Mouse (Mus musculus): Measurements from ENCODE around the gene C1qbp. TPM values are rescaled to one million over a fixed set of nuclear protein-coding genes. Genes with fewer than 3 reads are reported as not detected.

The C1qbp gene
- total RNA-seq, 2 experiments from 2014 or later, result 107 to 119 TPM

- no peak for DNase-seq (ENCODE audit: low spot score in 2 of 2)
These were observed 7.6 kb downstream of the C1qbp start for GRCm38 (mm10) chr11:70975193-70975592.

- no peak for DNase-seq (ENCODE audit: low spot score in 2 of 2)
These were observed 8.9 kb downstream of the C1qbp start for GRCm38 (mm10) chr11:70973947-70974346.

GRCm38 (mm10) chr11:70972586-70972985 lies 10.2 kb downstream of the C1qbp start:
- DNase-seq (ENCODE audit: low spot score in 2 of 2), result no peak

- no peak for DNase-seq (ENCODE audit: low spot score in 2 of 2)
These were observed 12.0 kb downstream of the C1qbp start for GRCm38 (mm10) chr11:70970560-70971540.

GRCm38 (mm10) chr11:70969821-70970559 lies 12.8 kb downstream of the C1qbp start, which contains the start of the genes Nup88 and Rpain:
Nup88 (minus strand) TSS chr11:70969973.
Rpain (plus strand) TSS chr11:70970213.
- DNase-seq (ENCODE audit: low spot score in 2 of 2), result peak; percentile 91 to 94

- no peak for DNase-seq (ENCODE audit: low spot score in 2 of 2)
These were observed 13.5 kb downstream of the C1qbp start for GRCm38 (mm10) chr11:70969271-70969794.

GRCm38 (mm10) chr11:70964222-70964907 lies 18.5 kb downstream of the C1qbp start:
- no peak for DNase-seq (ENCODE audit: low spot score in 2 of 2)

- DNase-seq (ENCODE audit: low spot score in 2 of 2), result no peak
These were observed 21.9 kb downstream of the C1qbp start for GRCm38 (mm10) chr11:70960786-70961554.

- DNase-seq (ENCODE audit: low spot score in 2 of 2), result no peak
These were observed 28.1 kb downstream of the C1qbp start for GRCm38 (mm10) chr11:70954711-70955110.

- DNase-seq (ENCODE audit: low spot score in 2 of 2), result no peak
These were observed 37.6 kb downstream of the C1qbp start for GRCm38 (mm10) chr11:70944935-70945817.

- DNase-seq (ENCODE audit: low spot score in 2 of 2), result no peak
These were observed 39.2 kb downstream of the C1qbp start for GRCm38 (mm10) chr11:70943651-70944050.

GRCm38 (mm10) chr11:70942596-70942995 lies 40.2 kb downstream of the C1qbp start:
- no peak for DNase-seq (ENCODE audit: low spot score in 2 of 2)

GRCm38 (mm10) chr11:70935316-70935715 lies 47.5 kb downstream of the C1qbp start:
- DNase-seq (ENCODE audit: low spot score in 2 of 2), result no peak

- DNase-seq (ENCODE audit: low spot score in 2 of 2), result no peak
These were observed 51.4 kb downstream of the C1qbp start for GRCm38 (mm10) chr11:70931461-70931860.

Other genes with a start within 250 kb of the C1qbp start
- gene Zfp3, start 218.8 kb downstream of the C1qbp start, total RNA-seq (2021), result 10 to 100 TPM; 16.2 to 17.4 TPM
- gene Scimp, start 170.4 kb downstream of the C1qbp start, total RNA-seq (2021), result not detected
- gene Rabep1, start 138.2 kb downstream of the C1qbp start, total RNA-seq (2021), result 100 to 1,000 TPM; 115 to 117 TPM
- gene Nup88, start 13.1 kb downstream of the C1qbp start, total RNA-seq (2021), result 10 to 100 TPM; 60.7 to 69.2 TPM
- 10 to 100 TPM; 41.3 to 48.5 TPM for gene Rpain, start 12.8 kb downstream of the C1qbp start, total RNA-seq (2021)
- gene Dhx33, start 21.4 kb upstream of the C1qbp start, total RNA-seq (2021), result 10 to 100 TPM; 25.6 to 25.7 TPM
- 10 to 100 TPM; 10.1 to 13.5 TPM for gene Mis12, start 36.6 kb upstream of the C1qbp start, total RNA-seq (2021)
- 10 to 100 TPM; 20.8 to 23.0 TPM for gene Derl2, start 36.8 kb upstream of the C1qbp start, total RNA-seq (2021)
- gene 6330403K07Rik, start 50.5 kb upstream of the C1qbp start, total RNA-seq (2021), result 100 to 1,000 TPM; 169 to 174 TPM
- under 1 TPM; 0.42 to 0.57 TPM for gene Nlrp1a, start 161.7 kb upstream of the C1qbp start, total RNA-seq (2021)
- gene Nlrp1b, start 247.7 kb upstream of the C1qbp start, total RNA-seq (2021), result under 1 TPM; 0.18 to 0.23 TPM